Mouse (Mus musculus) layer of hippocampus, postnatal 14 days (tissue): ENCODE data around the gene Osbpl8. TPM values are rescaled to one million over a fixed set of nuclear protein-coding genes. Genes with fewer than 3 reads are reported as not detected.
"Not testable (repeated sequence)": the region's sequence is repeated elsewhere in the genome, so short reads cannot be mapped to it uniquely, and the experiment has no call there.

Source experiments
- DNase-seq, 2 experiments: peaks; one replicate each; pipeline ENCODE4 v3.0.0; 2021 to 2022; ENCODE audit warnings: low spot score in 2 of 2, mixed read lengths in 1 of 2
- total RNA-seq, 2 experiments: library from RNA; stranded (reverse); gene quantifications; 2 replicates each; pipeline ENCODE4 v1.2.3; 2021

Gene Osbpl8
- total RNA-seq, 2 experiments from 2014 or later = 55.7 to 59.3 TPM

DNA sequence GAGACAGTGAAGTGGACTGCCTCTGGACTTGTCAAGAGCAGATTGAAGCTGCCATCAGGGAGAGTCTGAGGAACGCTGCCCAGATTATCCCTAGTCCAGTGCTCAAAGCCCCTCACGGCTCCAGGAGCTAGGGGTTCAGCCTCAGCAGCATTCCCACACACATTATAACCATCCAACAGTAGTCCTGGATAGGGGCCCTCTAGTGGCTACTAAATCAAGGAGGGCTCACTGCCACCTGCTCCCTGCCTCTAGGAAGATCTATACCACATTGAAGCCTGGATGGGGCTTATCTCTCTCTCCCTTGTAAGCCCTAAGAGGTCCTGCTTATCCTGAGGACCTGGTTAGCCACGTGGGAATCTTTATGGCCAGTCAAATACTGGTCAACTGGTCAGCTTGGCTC, 16.1 kb downstream of the Osbpl8 start:
- no peak for DNase-seq

GRCm38 (mm10) chr10:111183634-111184270, 19.2 kb downstream of the Osbpl8 start:
- DNase-seq = no peak

DNA sequence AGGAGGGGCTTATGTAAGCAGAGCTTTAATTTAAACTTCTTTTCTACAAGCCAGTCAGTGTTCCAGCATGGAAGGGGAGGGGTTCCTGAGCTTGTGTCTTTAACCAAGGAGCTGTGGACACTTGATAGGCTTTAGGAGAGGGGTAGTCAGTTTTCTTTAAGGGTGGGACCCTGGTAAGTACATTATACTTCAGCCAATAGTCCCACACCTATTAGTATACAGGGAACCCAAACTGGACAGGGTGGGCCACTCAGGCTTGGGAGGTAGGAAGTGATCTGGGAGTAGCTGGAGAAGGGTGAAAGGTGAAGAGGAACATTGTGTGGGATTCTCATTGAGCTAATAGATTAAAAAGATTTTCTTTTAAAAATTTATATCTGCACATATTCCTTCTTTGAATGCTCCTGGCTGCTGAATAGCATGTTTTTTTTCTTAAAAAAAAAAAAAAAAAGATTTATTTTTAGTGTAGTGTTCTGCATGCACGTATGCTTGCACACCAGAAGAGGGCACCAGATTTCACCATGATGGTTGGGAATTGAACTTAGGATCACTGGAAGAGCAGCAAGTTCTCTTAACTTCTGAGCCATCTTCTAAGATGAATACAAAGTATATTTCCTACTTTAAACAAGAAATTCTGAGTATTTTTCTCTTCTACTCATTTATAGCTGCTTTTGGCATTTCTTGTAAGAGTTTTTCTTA, 21.2 kb downstream of the Osbpl8 start:
- no peak for DNase-seq

GRCm38 (mm10) chr10:111189022-111189555, 24.5 kb downstream of the Osbpl8 start:
- DNase-seq = no peak

- peak in 1 of 2 experiments; percentile 82 for DNase-seq
These were observed 25.7 kb downstream of the Osbpl8 start for GRCm38 (mm10) chr10:111190110-111190795.

DNA sequence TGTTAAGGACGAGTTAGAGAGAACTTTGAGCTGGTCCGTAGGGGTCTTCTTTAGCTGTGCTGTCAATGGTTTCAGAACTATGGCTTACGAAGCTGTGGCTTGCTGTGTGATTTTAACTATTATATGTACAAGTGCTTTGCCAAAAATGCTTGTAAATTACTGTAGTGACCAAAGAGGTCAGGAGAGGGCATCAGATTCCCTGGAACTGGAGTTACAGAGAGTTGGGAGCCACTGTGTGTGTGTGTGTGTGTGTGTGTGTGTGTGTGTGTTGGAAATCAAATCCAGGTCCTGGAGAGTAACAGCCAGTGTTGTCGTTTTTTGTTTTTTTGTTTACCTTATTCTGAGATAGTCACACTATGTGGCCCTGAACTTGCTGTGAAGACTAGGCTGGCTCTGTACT, 29.0 kb downstream of the Osbpl8 start:
- no peak for DNase-seq

DNA sequence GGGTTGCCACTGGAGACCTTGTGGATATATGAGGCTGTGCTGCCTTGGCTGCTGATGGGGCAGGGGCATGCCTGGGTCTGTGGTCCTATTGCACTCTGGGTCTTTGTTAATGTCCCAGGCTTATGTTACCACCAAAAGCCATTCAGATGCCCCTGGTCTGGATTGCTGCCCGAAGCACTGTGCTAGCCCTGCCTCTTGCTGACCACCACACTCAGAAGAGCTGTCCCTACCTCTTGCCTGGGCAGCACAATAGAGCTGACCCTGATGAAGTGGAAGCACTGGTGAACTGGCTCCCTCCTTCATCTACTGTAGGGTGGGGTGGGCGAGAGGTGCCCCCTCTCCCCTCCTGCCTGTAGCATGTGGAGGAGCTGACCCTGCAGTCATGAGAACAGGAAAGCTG, 31.6 kb downstream of the Osbpl8 start:
- no peak for DNase-seq

GRCm38 (mm10) chr10:111198705-111199104, 34.2 kb downstream of the Osbpl8 start:
- not testable (repeated sequence) for DNase-seq

DNA sequence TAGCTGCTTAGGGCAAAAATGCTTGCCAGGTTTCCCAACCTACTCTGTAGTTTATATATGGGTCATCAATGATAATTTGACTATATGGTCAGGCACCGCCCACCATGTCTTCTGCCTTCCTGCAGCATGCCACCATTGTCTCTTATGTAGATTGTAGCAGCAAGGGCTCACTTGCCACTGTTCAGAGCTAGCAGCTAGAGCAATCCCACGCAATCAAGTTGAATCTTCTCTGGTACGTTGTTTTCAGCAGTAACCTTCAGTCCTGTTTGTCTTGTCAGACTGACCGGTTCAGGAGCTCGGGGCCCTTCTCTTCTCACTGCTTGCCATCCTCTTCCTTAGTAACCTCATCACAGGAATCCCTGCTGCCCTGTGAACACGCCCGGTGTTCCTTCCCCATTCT, 36.6 kb downstream of the Osbpl8 start:
- DNase-seq = no peak

- DNase-seq = no peak
These were observed 37.1 kb downstream of the Osbpl8 start for GRCm38 (mm10) chr10:111201666-111202065.

- no peak for DNase-seq
These were observed 39.5 kb downstream of the Osbpl8 start for GRCm38 (mm10) chr10:111204089-111204488.

DNA sequence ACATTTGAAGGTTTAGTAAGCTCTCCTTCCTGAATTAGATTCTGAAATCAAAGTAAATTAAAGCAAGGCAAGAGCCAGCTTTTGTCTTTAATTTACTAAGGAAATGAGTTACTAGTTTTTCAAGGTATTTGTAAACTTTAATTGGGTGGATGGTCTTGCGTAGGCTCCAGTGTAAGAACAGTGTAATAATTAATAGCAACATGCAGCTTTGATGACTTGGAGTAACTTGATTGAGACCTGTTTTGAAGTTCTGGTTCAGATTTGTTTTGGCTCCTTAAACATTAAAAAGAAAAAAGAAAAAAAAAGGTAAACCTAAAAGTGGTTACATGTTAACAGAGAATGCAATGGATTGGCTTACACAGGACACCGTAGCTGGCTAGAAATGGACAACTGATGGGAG, 40.9 kb downstream of the Osbpl8 start:
- no peak for DNase-seq

GRCm38 (mm10) chr10:111207386-111207785, 42.8 kb downstream of the Osbpl8 start:
- no peak for DNase-seq

GRCm38 (mm10) chr10:111214084-111214483, 49.5 kb downstream of the Osbpl8 start:
- no peak for DNase-seq

DNA sequence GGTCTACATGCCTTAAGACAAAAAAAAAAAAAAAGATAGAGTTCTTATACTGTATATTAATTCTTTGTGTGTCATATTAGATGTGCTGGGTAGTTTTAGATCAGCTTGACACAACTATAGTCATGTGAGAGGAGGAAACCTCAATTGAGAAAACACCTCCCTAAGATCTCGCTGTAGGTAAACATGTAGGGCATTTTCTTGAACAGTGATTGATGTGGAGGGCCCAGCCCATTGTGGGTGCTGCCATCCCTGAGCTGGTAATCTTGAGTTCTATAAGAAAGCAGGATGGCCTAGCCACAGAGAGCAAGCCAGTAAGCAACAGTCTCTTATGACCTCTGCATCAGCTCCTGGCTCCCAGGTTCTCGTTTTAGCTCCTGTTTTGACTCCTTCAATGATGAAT, 50.1 kb downstream of the Osbpl8 start:
- DNase-seq = no peak

DNA sequence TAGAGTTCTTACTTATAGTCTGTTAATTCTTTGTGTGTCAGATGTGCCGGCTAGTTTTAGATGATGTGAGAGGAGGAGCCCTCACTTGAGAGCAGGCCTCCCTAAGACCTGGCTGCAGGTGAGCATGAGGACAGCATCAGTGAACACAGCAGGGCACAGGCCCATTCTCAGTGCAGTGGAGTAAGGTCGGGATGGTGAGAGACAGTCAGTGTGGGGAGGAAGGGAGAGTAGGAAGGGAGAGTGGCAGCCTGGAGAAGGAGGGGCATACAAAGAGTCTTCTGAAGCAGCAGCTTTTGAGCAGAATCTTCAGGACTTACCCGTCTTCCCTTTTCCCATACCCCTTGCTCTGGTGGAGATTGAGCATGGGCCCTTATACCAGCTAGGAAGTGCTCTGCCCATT, 51.0 kb downstream of the Osbpl8 start:
- no peak for DNase-seq

- no peak for DNase-seq
These were observed 51.6 kb downstream of the Osbpl8 start for GRCm38 (mm10) chr10:111216111-111216510.

DNA sequence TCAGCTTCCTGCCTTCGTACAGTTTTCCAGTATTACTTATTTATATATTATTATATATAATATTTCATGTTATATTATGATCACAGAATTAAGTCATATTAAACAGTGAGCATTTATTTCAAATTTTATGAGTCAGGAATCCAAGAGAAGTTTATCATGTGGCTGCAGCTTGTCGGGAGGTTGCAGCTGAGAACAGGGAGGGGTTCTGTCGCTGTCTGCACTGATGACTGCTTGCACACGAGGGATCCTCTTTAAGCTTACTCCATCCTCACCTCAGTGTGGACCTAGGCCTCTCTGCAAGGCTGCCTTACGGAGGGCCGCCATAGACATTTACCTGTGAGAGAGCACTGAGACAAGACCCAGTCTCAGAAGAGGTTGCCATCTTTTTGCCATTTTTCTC, 58.0 kb downstream of the Osbpl8 start:
- DNase-seq = no peak

- no peak for DNase-seq
These were observed 58.8 kb downstream of the Osbpl8 start for GRCm38 (mm10) chr10:111223218-111223830.

GRCm38 (mm10) chr10:111224696-111225095, 60.1 kb downstream of the Osbpl8 start:
- no peak for DNase-seq

DNA sequence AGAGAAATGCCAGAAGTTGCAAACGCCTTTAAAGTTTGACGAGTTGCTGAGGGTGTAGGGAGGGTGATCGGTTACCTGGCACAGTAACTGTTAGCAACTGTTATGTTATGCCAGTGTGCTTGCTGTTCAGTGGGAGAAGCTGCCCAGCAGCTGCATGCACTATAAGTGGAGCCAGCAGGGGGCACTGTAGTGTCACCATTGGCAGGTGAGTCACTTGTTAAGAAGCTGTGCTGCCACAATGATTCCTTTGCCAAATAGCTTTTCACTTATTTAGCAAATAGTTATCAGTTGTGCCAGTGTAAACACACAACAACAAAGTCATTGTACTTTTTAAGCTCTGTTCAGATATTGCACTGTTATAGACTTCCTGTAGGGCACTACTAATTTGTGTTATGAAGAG, 62.0 kb downstream of the Osbpl8 start:
- peak; percentile 81 to 88 for DNase-seq

DNA sequence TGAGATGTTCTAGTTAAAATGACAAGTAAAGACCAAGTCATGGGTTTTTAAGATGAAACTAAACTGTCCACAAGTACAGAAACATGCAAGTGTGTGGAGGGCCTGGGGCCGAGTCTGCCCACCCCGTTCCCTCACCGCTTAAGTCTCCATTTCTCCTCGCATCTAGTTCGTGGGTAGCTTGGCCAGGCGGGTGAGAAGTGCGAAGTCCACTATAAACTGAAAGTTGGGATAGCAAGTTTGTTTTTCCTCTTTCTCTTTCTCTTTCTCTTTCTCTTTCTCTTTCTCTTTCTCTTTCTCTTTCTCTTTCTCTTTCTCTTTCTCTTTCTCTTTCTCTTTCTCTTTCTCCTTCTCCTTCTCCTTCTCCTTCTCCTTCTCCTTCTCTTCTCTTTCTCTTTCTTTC, 67.7 kb downstream of the Osbpl8 start:
- not testable (repeated sequence) for DNase-seq
